Mouse (Mus musculus): ENCODE measurements around the gene Mxd4. TPM values are rescaled to one million over a fixed set of nuclear protein-coding genes. Genes with fewer than 3 reads are reported as not detected.

The Mxd4 gene
- polyA plus RNA-seq (2015; fragmentation: Nextera tagmentation; extraction: Ambion mirVana): 31.0 and 33.9 TPM in 2 replicates

DNA sequence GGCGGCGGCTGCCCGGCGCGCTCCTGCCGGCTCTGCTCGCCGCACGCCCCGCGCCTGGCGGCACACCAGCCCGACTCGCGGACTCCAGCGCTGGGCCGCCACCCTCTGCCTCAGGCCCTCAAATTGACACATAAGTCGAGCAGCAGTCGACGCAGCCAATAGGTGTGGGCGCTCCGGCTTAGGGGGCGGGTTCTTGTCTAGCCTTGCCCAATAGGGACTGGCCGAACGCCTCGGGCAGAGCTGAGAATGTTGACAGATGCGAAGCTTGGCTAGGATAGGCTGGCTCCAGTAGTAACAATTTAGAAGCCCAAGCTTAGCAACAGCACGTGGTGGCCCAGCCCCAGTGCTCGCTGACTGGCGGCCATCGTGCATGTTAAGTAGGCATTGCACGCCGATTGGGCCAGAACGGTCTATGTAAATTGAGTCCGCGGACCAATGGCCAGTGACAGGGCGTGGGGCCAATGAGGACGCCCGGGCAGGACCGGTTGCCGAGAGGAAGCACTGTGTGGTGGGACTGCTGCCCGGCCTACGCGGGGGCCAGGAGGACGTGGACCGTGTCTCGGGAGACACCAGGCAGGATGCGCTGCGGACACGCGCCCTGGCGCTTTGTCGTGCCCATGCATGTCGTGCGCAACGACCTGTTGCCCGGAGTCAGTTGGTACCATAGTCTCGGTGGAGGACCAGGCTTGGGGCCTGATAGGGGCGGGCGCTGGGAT, at the start of gene Mxd4:
TSS of gene Mxd4 (minus strand) at position 120 of the 716 bp plus-strand sequence.
- Histone ChIP-seq H3K4me1 (ENCODE audit: control insufficient read depth, insufficient read depth, low read depth, low read length) (peaks cover 45% of the 10 kb centered on the region), H3K4me2 (ENCODE audit: low read length) (peak within 1 kb of the TSS; percentile 81), H3K9me3 (ENCODE audit: control insufficient read depth, low read length) (no peaks in the 10 kb centered on the region), H3K27ac (ENCODE audit: low read depth, low read length) (peak within 1 kb of the TSS; percentile 93), H3K36me3 (ENCODE audit: control insufficient read depth, insufficient read depth, low read length) (no peaks in the 10 kb centered on the region; the same call in 1 of the 2 replicates), H3K9ac (ENCODE audit: low read depth, low read length) (peak within 1 kb of the TSS; percentile 92), H3K4me3 (ENCODE audit: low read length) (peak within 1 kb of the TSS; percentile 97), H3K27me3 (replicated peaks; ENCODE audit: control insufficient read depth, insufficient read depth, low read length) (no peaks in the 10 kb centered on the region)
- under 1% methylated on average over 59 of the region's 60 CpGs for WGBS
- peak; percentile 99 for ATAC-seq

DNA sequence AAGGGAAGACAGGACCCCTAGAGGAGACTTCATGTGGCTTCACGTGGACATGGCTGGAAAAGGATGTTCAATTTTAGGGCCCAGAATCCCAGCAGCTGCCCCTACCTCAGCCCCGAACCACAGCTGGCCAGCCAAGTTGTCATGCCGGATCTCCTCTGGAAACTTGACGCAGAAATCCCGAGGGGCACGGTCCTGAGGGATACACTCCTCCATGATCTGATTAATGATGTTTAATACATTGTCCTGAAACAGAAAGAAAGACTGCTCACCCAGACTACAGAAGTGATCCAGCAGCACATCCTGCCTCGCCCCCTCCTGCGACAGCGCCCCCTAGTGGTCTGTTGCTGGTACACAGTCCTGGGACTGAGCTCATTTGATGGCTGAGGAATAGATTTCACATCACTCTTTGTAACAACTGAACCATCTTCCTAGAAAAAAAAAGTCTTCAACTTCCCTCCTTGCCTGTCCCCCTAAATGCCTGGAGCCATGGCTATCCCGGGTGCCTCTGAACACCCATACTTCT, 48.4 kb upstream of the Mxd4 start:
- no peak overlapping the region for H3K4me3 ChIP-seq (ENCODE audit: low read length)
- H3K4me2 ChIP-seq (ENCODE audit: low read length): no peak overlapping the region
- H3K9ac ChIP-seq (ENCODE audit: low read depth, low read length): no peak overlapping the region
- WGBS: 46% methylated on average over 10 of the region's 10 CpGs
- no peaks in the 10 kb centered on the region for H3K9me3 ChIP-seq (ENCODE audit: control insufficient read depth, low read length)
- ATAC-seq: no peak
- no peaks in the 10 kb centered on the region for H3K4me1 ChIP-seq (ENCODE audit: control insufficient read depth, insufficient read depth, low read depth, low read length)
- no peaks in the 10 kb centered on the region for H3K27me3 ChIP-seq (replicated peaks; ENCODE audit: control insufficient read depth, insufficient read depth, low read length)
- H3K27ac ChIP-seq (ENCODE audit: low read depth, low read length): no peak overlapping the region
- H3K36me3 ChIP-seq (ENCODE audit: control insufficient read depth, insufficient read depth, low read length): no peaks in the 10 kb centered on the region

DNA sequence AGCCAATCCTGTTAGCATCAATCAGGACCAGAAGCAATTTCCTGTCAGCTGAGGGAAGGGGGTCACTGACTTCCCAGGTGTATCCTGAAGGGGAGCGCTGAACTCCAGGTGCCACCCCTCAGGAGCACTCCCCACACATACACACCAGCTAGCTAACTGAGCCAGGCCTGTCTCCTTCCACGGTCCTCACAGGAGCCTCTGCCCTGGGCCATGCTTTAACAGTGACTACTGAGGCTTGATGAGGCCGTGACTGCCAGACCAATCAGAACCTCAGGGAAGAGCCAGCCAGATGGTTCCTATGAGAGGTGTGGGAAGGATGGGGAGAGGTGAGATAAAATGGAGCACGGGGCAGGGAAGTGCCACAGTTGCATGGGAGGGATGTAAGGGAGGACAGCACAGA, 47.5 kb upstream of the Mxd4 start:
- Histone ChIP-seq H3K27ac (ENCODE audit: low read depth, low read length) (no peak overlapping the region), H3K4me1 (ENCODE audit: control insufficient read depth, insufficient read depth, low read depth, low read length) (no peaks in the 10 kb centered on the region), H3K9ac (ENCODE audit: low read depth, low read length) (no peak overlapping the region), H3K4me3 (ENCODE audit: low read length) (no peak overlapping the region), H3K4me2 (ENCODE audit: low read length) (no peak overlapping the region), H3K27me3 (replicated peaks; ENCODE audit: control insufficient read depth, insufficient read depth, low read length) (no peaks in the 10 kb centered on the region), H3K9me3 (ENCODE audit: control insufficient read depth, low read length) (no peaks in the 10 kb centered on the region), H3K36me3 (ENCODE audit: control insufficient read depth, insufficient read depth, low read length) (no peaks in the 10 kb centered on the region)
- 66% methylated on average over 4 of the region's 4 CpGs for WGBS
- no peak for ATAC-seq

DNA sequence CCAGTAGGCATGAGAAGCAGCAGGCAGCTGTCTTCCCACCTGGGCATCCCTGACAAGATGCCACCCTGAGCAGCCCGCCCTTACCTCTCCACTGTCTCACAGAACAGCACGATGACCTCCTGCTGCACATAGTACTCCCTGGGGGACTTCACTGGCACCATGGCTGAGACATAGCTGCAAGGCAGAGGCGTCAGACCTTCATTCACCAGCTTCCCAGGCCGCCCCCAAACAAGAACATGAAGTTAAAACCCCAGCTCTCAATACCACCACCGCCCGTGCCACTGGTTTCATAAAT, 45.6 kb upstream of the Mxd4 start:
- Histone ChIP-seq H3K4me3 (ENCODE audit: low read length) (no peak overlapping the region), H3K27ac (ENCODE audit: low read depth, low read length) (no peak overlapping the region), H3K4me2 (ENCODE audit: low read length) (no peak overlapping the region), H3K9me3 (ENCODE audit: control insufficient read depth, low read length) (no peaks in the 10 kb centered on the region), H3K4me1 (ENCODE audit: control insufficient read depth, insufficient read depth, low read depth, low read length) (no peaks in the 10 kb centered on the region), H3K27me3 (replicated peaks; ENCODE audit: control insufficient read depth, insufficient read depth, low read length) (no peaks in the 10 kb centered on the region), H3K9ac (ENCODE audit: low read depth, low read length) (no peak overlapping the region), H3K36me3 (ENCODE audit: control insufficient read depth, insufficient read depth, low read length) (no peaks in the 10 kb centered on the region)
- 89% methylated on average over 6 of the region's 6 CpGs for WGBS
- ATAC-seq: no peak

DNA sequence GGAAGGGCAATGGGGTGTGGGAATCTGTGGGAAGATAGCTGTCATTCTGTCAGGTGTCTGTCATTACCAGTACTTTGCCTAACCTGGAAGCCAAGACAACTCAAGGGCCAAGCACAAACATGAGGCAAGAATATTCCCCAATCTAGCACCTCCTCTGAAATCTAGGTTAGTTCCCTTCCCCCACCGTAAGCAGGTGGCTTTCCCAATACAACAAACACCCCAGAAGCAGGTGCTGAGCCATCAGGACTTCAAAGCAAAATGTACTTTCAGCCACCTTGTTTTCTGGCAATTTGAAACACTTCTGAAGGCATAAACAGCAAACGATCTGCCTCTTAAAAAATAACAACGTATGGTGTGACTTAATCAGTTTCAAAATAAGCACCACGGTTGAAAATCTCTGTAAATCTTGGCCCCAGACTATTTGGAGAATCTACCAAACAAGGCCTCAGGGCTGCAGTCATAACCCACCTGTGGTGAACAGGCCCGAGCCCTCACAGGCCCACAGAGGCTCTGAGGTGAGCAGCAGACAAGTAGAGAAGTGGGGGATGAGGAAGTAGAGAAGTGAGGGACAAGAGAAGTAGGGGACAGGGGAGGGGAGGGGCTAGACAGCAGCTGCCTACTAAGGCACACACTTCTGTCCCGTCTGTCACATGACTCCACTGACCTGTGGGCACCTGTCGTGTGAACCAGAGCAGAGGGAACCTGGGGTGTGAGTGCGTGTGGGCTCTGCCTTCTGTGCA, 45.1 kb upstream of the Mxd4 start:
- no peaks in the 10 kb centered on the region for H3K4me1 ChIP-seq (ENCODE audit: control insufficient read depth, insufficient read depth, low read depth, low read length)
- H3K36me3 ChIP-seq (ENCODE audit: control insufficient read depth, insufficient read depth, low read length): no peaks in the 10 kb centered on the region
- no peak overlapping the region for H3K4me2 ChIP-seq (ENCODE audit: low read length)
- H3K27me3 ChIP-seq (replicated peaks; ENCODE audit: control insufficient read depth, insufficient read depth, low read length): no peaks in the 10 kb centered on the region
- 76% methylated on average over 8 of the region's 8 CpGs for WGBS
- no peaks in the 10 kb centered on the region for H3K9me3 ChIP-seq (ENCODE audit: control insufficient read depth, low read length)
- no peak for ATAC-seq
- H3K4me3 ChIP-seq (ENCODE audit: low read length): no peak overlapping the region
- no peak overlapping the region for H3K9ac ChIP-seq (ENCODE audit: low read depth, low read length)
- no peak overlapping the region for H3K27ac ChIP-seq (ENCODE audit: low read depth, low read length)

DNA sequence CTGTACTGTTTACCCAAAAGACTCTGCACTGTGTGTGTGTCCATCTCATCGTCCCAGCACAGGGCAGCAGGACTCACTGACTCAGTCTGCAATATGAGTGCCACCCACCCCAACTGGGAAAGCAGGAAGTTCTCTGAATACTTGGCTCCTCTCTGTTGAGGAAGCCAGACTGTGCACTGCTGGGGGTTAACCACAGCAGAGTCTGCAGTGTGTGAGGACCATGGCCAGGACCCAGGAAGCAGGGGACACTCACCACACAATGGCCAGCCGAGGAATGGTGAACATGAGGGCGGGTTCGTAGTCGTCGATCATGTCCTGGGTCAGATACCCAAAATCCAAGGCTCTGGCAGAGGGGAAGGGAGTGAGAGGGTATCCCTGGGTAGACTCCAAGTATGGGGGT, 44.4 kb upstream of the Mxd4 start:
- no peak overlapping the region for H3K4me3 ChIP-seq (ENCODE audit: low read length)
- ATAC-seq: no peak
- no peaks in the 10 kb centered on the region for H3K9me3 ChIP-seq (ENCODE audit: control insufficient read depth, low read length)
- 87% methylated on average over 6 of the region's 6 CpGs for WGBS
- H3K27me3 ChIP-seq (replicated peaks; ENCODE audit: control insufficient read depth, insufficient read depth, low read length): no peaks in the 10 kb centered on the region
- no peaks in the 10 kb centered on the region for H3K36me3 ChIP-seq (ENCODE audit: control insufficient read depth, insufficient read depth, low read length)
- H3K4me2 ChIP-seq (ENCODE audit: low read length): no peak overlapping the region
- H3K27ac ChIP-seq (ENCODE audit: low read depth, low read length): no peak overlapping the region
- H3K4me1 ChIP-seq (ENCODE audit: control insufficient read depth, insufficient read depth, low read depth, low read length): no peaks in the 10 kb centered on the region
- no peak overlapping the region for H3K9ac ChIP-seq (ENCODE audit: low read depth, low read length)

DNA sequence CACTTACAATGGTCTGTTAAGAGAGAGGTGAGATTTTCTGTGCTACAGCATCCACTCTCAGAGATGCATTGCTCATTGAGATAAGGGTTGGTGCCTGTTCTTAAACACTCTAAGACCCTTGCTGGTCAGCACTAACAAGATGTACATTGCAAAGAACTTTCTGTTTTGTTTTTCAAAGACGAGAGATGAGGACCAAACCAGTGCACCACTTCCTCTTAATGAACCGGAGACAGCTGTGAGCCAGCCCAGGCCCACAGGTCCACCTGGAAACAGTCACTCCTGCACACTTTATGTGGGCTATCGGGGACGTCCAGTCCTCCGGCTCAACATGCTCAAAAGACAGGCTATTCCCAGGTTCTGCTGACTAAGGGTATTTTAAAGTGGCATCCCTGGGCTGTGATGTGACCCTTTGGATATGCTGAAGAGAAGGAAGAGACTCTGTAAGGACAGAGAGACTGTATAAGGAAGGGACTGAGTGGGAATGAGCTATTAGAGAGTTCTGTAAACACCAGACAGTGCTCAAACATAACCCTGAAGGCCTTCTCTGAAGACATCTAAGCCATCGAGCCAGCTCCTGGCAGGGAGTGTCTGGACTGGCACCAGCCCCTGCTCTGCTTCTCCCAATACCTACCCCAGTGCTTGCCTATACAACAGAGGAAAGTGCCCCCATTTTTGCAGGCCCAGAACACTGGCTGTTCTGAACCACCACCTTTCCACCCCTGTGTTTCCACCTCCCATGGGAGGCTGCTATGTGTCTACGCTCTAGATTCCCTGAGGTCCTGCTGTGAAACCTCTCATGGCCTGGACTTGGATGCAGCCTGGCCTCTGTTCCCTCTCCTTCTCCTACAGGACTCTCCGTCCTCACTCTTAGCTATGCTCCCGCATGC, 43.3 kb upstream of the Mxd4 start:
- H3K4me2 ChIP-seq (ENCODE audit: low read length): no peak overlapping the region
- H3K4me3 ChIP-seq (ENCODE audit: low read length): no peak overlapping the region
- H3K27me3 ChIP-seq (replicated peaks; ENCODE audit: control insufficient read depth, insufficient read depth, low read length): no peaks in the 10 kb centered on the region
- no peak overlapping the region for H3K27ac ChIP-seq (ENCODE audit: low read depth, low read length)
- no peaks in the 10 kb centered on the region for H3K4me1 ChIP-seq (ENCODE audit: control insufficient read depth, insufficient read depth, low read depth, low read length)
- H3K9ac ChIP-seq (ENCODE audit: low read depth, low read length): no peak overlapping the region
- no peaks in the 10 kb centered on the region for H3K9me3 ChIP-seq (ENCODE audit: control insufficient read depth, low read length)
- no peak for ATAC-seq
- no peaks in the 10 kb centered on the region for H3K36me3 ChIP-seq (ENCODE audit: control insufficient read depth, insufficient read depth, low read length)
- WGBS: 85% methylated on average over 9 of the region's 9 CpGs

DNA sequence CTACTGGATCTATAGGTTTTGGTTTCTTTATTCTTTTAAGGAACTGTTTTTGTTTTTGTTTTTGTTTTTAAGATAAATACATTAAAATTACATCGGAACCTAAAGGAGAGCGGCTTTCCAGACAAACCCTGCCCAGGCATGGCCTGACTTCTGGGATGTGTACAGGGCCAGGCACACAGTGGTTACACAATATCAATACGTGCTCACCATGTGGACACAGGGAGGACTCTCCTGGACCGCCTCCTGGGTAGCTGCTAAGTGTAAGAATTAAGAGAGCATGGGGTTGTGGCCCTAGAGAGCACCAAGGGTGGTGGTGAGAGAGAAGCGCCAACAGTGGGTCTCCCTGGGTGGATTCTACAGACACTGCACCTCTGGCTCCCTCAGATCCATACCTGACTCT, 42.0 kb upstream of the Mxd4 start:
- Histone ChIP-seq H3K27ac (ENCODE audit: low read depth, low read length) (no peak overlapping the region), H3K9me3 (ENCODE audit: control insufficient read depth, low read length) (no peaks in the 10 kb centered on the region), H3K4me1 (ENCODE audit: control insufficient read depth, insufficient read depth, low read depth, low read length) (no peaks in the 10 kb centered on the region), H3K36me3 (ENCODE audit: control insufficient read depth, insufficient read depth, low read length) (no peaks in the 10 kb centered on the region), H3K27me3 (replicated peaks; ENCODE audit: control insufficient read depth, insufficient read depth, low read length) (no peaks in the 10 kb centered on the region), H3K4me3 (ENCODE audit: low read length) (no peak overlapping the region), H3K9ac (ENCODE audit: low read depth, low read length) (no peak overlapping the region), H3K4me2 (ENCODE audit: low read length) (no peak overlapping the region)
- 91% methylated on average over 5 of the region's 5 CpGs for WGBS
- ATAC-seq: no peak

DNA sequence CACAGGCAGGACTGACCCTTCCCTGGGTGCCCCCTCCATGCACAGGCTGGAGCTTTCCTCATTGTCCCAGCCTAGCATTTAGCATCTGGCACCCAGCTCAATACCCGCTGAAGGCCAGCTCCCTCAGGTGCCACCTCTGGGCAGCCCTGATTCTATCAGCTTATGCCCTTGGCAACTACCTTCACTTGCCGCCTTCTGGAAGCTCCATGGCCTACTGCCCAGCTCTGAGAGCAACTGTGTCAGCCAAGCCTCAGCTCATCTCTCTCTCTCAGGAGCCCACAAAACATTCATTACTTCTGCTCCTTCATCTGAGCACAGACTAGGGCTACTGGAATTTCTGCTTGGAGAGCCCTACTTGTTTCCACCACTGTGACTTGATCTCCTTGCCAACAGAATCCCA, 38.0 kb upstream of the Mxd4 start:
- no peak overlapping the region for H3K4me2 ChIP-seq (ENCODE audit: low read length)
- no peaks in the 10 kb centered on the region for H3K9me3 ChIP-seq (ENCODE audit: control insufficient read depth, low read length)
- no peak overlapping the region for H3K9ac ChIP-seq (ENCODE audit: low read depth, low read length)
- H3K27me3 ChIP-seq (replicated peaks; ENCODE audit: control insufficient read depth, insufficient read depth, low read length): no peaks in the 10 kb centered on the region
- 95% methylated on average over 2 of the region's 2 CpGs for WGBS
- no peaks in the 10 kb centered on the region for H3K36me3 ChIP-seq (ENCODE audit: control insufficient read depth, insufficient read depth, low read length)
- H3K4me3 ChIP-seq (ENCODE audit: low read length): no peak overlapping the region
- ATAC-seq: no peak
- H3K4me1 ChIP-seq (ENCODE audit: control insufficient read depth, insufficient read depth, low read depth, low read length): no peaks in the 10 kb centered on the region
- no peak overlapping the region for H3K27ac ChIP-seq (ENCODE audit: low read depth, low read length)

Data from hindbrain, embryonic 16.5 days (tissue).